Mouse (Mus musculus): Measurements from ENCODE around the gene Mybph.

GRCm38 (mm10) chr1:134173081-134173480 lies 20.2 kb upstream of the Mybph start:
- TF ChIP-seq POLR2A (IDR thresholded peaks at IDR 0.05; ENCODE audit: low read depth, low read length) = no peak
- no peak for TF ChIP-seq CTCF (conservative IDR thresholded peaks at IDR 0.05; ENCODE audit: insufficient read depth, insufficient read length, low read depth, low read length)

Data from kidney, adult 2 months (tissue).